Mouse (Mus musculus): Measurements from ENCODE around the gene Gm21954. TPM values are rescaled to one million over a fixed set of nuclear protein-coding genes. Genes with fewer than 3 reads are reported as not detected.

Gene Gm21954
- not detected in 2 replicates for total RNA-seq (2015; ENCODE audit: low replicate concordance)
- not detected in 2 replicates for total RNA-seq (2017; ENCODE audit: low replicate concordance)

DNA sequence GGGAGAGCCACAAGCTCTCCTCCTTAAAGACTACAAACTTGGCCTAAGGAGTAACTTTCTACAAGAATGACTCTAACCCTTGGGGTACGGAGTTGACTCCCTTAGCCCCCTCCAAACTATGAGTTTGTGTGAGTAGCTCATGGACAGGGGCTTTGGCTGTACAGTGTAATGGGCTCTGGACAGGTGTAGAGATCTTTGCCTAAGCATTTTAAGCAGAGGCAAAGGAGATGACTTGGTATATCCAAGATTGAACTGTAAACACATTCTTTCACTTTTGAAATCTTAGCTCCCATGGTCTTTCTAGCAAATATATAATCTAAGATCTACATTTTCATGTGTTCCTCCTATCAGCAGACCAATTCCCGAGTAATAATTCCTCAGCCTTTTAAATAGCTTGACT is at the start of gene Gm21954:
Gm21954 (minus strand) TSS at position 101 of the 400 bp plus-strand sequence.
- no peak for ATAC-seq (replicated peaks; ENCODE audit: low FRiP score, poor library complexity, severe bottlenecking)

DNA sequence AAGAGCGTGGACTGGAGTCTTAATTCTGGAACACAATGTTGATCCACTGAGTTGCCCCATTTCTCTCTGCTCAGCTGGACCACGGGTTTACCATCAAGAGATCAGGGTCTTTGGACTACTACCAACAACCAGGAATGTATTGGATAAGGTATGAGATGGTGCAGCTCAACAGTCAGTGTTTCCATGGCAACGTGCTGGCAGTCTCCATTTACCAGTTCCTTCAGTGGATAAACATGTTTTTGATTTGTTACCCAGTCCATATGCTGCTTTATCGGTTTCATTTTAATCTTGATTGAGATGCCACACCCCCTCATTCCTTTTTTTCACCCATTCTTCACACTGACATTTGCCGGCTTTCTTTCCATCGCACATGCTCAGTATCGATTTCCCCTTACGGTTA is 49.8 kb upstream of the Gm21954 start:
- ATAC-seq (replicated peaks; ENCODE audit: low FRiP score, poor library complexity, severe bottlenecking): no peak

DNA sequence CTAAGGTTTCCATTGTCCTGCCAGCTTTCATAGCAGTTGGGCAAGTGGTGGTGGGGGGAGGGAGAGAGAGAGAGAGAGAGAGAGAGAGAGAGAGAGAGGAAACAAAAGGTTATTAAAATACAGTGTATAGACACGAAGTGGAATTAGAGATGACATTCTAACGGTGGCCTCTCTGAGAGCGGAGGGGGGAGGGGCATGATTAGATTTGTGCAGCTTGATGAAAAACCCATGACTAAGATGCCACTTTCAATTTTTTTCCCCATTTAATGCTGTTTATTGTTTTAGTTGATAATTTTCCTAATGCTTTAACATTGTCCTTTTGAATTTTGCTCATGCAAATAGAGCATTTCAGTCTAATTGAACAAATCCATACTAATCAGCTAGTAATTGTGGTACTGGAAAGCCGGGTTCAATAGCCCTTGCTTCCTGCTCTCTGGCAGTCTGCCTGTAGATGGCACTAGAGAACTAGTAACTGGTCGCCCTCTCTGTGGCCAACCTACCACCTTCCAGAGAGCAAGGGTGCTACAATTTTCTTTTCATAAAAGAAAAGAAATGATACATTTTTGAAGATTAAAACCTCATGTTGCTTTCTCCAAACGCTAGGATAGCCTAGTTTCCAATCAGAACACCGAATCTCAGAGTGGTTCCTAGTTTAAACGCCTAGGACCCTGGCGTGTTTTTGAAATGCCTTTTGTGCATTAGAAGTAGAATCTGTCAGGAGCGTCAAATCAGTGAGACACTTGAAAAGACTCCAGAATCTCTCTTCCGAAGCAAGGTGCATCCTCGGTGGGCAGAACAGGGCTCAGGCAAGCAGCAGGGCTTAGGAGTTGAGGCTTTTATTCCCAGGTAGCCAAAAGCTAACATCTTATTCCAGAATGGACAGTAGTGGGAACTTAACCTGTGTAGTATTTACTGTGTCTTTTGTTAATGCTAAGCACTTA is 48.5 kb upstream of the Gm21954 start:
- no peak for ATAC-seq (replicated peaks; ENCODE audit: low FRiP score, poor library complexity, severe bottlenecking)

DNA sequence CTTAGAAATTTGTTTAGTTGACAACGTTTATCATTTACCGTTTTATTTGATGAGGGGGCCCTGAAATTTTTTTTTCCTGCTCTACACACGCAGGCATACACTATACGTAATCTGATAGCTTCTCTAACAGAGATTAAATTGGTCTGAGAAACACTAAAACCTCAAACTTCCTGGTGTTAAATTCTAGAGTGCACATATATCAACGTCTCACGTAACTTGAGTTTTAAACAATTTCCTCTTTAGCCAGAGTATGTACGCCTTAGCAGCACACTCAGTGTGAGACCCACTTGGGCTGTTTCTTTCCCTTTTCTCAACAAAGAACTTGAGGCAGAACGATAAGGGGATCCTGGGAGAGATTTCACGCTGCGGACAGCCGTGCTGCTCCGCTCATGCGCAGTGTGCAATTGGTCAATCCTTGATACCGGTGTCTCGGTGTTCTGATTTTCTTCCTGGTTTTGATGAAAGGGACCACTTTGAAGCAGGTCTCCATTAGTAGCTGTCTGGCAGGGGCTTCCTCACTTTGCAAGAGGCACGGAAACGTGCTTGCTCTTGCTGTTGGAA is 45.5 kb upstream of the Gm21954 start:
- no peak for ATAC-seq (replicated peaks; ENCODE audit: low FRiP score, poor library complexity, severe bottlenecking)

DNA sequence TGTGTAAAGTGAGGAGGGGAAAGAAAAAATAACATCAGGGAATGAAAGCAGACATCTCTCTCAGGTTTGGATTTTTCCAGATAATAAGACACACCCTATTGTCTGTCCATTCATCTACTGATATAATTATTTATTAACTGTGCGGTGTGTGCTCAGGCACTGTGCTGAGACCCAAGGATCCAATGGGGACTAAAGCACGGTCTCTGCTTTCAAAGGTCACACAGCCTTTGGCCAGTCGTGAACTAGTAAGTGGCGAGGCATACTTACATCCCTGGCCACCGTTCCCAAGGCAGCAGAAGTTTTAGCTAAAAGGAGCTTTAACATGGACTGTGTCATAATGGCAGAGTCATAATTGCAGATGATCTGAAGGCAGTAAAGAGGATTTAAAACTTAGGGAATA is 44.0 kb upstream of the Gm21954 start:
- no peak for ATAC-seq (replicated peaks; ENCODE audit: low FRiP score, poor library complexity, severe bottlenecking)

DNA sequence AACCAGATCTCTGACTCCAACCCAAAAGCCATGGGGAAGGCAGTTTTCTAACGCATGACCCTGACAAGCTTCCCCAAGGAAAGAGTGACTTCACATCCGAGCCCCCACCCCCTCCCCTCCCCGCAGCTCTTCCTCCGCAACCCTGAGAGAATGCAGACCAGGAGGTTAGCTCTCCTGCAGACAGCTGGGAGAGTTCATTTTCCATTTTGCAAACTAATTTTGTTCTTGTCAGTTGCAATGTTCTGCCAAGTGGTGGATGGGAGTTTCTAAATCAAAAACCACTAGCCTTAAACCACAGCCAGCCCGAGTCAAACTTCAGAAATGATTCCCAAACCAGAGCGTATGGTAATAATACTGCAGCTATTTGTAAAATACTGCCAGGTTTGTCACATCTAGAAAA is 39.6 kb upstream of the Gm21954 start:
- ATAC-seq (replicated peaks; ENCODE audit: low FRiP score, poor library complexity, severe bottlenecking): no peak

DNA sequence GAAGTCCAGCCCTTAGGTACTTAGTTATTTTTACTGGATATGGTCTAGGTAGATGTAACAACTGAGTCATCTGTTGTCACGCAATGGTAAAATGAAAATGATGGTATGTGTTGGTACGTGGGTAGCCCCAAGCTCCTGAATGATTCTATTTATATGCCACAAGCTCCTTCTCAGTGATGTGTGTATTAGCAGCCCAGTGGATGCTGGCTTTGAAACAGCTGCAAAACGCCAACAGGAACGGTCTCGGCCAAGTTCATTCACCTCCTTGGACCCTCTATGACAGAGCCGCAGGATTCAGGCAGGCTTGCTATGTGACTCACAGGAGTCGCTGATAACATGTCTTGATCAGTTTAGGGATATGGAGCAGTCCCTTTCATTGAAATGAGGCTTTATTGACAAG is 38.2 kb upstream of the Gm21954 start:
- ATAC-seq (replicated peaks; ENCODE audit: low FRiP score, poor library complexity, severe bottlenecking): no peak

DNA sequence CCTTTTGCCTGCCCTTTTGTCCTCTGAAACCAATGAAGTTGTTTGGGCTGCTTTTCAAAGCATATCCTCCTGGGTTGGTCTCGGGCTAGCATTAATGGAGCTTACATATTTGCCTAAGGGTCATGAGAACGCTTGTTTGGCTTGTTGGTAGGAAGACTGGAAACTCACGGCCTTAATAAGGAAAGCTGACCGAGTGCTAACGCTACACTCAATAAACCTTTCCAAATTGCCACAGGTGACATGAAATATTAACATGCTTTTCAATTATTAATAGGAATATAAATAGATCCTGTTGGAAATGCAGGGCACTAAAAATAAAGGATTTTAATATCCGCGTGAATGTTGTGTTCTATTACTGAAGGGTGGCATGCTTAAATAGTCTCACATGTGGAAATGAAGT is 27.3 kb upstream of the Gm21954 start:
- ATAC-seq (replicated peaks; ENCODE audit: low FRiP score, poor library complexity, severe bottlenecking): no peak

DNA sequence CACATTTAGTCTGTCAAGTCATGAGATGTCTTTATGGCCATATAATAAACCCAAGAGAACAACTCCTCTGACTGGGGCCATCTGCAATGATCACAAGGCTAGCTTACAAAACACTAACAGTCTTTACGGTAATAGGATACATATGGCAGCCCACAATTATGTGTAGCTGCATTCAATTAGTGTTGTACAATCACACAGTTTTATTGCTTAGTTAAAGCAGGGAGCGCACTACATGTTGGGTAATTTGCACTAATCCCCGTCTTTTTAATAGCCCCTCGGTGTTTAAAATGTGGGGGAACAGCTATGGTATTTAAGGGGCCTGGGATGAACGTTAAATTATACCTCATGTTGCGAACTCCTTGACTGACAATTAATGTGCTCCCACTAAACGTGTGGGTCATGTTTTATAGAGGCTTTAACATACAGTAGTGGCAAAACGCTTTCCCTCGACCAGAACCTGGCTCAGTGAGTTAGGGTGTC is 24.5 kb upstream of the Gm21954 start:
- no peak for ATAC-seq (replicated peaks; ENCODE audit: low FRiP score, poor library complexity, severe bottlenecking)

DNA sequence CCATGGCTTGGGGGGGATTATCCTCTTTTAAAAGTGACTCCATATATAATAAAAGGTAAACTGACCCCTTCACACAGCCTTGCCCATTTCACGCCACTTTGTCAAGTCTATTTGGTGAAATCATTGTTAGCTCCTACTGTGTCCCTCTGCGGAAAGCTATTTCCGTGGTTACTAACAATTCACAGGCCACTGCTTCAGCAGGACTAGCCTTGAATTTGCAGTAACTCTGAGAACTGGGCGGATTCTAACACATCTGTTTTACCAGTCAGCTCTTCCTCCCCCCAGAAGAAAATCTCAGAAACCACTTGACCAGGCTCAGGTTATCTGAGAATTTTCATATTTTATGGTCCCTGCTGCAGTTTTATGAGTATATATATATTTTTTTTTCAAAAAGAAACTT is 23.9 kb upstream of the Gm21954 start:
- ATAC-seq (replicated peaks; ENCODE audit: low FRiP score, poor library complexity, severe bottlenecking): no peak

DNA sequence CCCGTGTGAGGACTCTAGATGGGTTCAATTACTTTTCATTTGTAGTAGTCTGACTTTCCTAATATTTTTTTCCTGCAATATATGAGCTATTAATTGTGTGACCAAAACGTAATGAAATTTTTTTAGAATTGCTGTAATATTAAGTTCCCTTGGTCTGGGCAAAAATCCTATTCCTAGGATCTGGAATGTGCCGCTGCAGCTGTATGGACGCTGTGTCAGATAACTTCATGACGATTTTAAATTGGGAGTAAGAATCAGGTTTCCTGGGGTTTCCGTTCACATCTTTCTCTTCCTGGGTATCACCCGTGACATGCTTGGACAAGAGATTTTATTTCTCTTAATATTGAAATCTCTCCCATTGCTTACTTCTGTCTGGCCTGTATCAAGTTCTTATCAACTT is 23.2 kb upstream of the Gm21954 start:
- ATAC-seq (replicated peaks; ENCODE audit: low FRiP score, poor library complexity, severe bottlenecking): no peak

DNA sequence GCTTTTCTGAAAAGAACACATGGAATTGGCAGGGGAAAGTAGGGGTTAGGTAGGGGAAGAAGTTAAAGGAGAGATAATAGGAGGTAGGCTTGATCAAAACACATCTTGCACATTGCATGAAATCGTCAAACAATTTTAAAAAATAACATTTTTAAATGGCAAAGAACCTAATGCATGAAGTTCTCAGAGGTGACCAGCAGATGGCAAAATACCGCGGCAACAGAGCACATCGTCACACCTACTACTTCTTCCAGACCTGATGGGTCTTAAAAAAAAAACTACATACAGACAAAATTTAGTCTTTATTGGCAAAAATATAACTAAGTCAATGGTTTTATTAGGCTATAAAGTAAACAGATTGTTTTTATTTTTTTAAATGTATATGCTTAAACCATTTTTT is 22.3 kb upstream of the Gm21954 start:
- no peak for ATAC-seq (replicated peaks; ENCODE audit: low FRiP score, poor library complexity, severe bottlenecking)

DNA sequence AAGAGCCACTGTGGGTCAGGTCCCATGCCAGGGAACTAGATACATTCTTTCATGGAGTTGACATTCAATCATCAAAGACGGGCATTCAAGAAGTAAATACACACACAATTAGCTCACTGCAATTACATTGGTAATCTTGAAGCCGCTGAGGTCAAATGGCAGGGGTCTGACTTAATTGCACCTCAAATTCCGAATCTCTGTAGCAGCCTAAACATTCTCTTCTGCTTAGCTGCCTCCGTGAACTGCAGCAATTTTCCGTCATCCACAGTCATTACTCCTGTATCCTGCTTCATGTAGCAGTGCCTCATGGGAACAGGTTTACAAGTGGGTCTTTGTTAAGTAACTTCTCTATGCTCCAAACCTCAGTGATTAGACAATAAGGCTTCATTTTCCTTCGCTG is 20.0 kb upstream of the Gm21954 start:
- no peak for ATAC-seq (replicated peaks; ENCODE audit: low FRiP score, poor library complexity, severe bottlenecking)

DNA sequence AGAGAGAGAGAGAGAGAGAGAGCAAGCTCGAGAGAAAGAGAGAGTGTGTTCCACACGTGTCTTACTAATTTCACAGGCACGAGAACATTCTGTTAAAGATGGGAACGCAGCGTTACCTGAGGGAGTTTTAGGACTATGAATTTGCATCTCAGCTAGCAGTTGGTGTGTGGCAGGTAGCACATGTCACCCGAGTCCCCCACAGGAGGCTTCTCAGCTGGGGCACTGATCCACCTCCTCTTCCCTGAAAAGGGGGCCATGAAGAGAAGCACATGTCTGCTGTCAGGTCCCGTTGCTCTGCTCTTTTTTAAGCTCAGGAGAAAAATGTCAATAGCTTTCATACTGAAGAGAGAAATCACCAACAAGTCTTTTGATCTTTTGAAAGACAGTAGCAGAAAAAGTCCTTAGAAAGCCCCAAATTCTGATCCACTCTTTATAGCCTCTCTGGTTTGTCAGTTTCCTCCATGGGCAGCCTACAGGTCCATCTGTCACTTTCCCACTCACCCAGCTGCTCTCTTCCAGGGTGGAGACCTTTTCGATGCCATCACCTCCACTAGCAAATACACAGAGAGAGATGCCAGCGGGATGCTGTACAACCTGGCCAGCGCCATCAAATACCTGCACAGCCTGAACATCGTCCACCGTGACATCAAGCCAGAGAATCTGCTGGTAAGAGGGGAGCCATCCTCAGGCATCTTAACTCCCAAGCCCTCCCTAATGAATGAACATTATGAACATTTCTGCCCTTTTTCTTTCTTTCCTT is 17.4 kb upstream of the Gm21954 start:
- no peak for ATAC-seq (replicated peaks; ENCODE audit: low FRiP score, poor library complexity, severe bottlenecking)

DNA sequence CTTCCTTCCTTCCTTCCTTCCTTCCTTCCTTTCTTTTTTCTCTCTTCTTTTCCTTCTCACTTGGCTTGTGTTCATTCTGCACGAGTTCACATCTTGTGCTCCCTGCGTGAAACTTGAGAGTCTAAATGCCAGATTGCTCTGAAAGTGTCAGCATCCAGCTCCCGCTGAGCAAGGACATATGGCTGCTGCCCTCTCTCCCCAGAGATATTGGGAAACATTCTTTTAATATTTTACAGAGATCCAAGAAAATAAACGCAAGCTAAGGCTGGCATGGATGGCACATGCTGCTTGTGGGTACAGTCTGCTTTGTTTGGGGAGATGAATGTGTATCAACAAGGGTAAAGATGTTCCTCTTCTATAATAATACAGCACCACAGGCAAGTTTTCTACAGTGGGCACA is 11.3 kb upstream of the Gm21954 start:
- no peak for ATAC-seq (replicated peaks; ENCODE audit: low FRiP score, poor library complexity, severe bottlenecking)

DNA sequence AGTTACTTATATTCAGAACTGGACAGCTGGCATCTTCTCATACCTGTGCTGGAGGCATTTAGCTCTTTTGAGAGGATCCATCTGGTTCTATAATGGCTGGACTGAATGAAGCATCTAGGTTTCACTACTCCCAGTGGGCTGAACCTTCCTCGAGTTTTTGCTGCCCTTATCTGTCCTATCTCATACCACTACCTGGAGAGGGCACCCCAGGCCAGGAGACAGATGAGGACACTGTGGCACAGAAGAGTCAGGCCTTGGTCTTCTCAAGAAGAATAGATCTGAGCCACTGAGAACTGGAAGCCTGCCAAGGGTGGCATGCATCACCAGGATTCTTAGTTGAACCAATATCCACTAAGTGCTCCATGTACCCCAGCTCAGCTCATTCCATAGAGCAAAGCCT is 9.1 kb upstream of the Gm21954 start:
- no peak for ATAC-seq (replicated peaks; ENCODE audit: low FRiP score, poor library complexity, severe bottlenecking)

DNA sequence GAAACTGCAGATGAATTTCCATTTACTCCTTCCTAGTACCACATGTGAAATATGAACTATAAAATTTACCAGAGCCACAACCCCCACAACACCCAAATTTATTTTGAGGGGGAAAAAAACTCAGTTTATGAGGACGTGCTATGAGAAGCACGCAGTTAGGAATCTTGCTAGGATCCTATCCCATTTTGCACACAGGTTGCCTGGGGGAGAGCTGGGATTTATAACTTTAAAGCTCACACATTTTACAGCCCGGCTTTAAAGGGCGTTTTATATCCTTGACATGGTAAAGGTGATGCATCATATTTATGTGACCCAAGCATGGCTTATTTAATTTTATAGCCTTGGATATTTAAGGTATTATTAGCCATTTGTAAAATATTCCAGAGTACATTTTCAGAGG is 7.3 kb upstream of the Gm21954 start:
- no peak for ATAC-seq (replicated peaks; ENCODE audit: low FRiP score, poor library complexity, severe bottlenecking)

DNA sequence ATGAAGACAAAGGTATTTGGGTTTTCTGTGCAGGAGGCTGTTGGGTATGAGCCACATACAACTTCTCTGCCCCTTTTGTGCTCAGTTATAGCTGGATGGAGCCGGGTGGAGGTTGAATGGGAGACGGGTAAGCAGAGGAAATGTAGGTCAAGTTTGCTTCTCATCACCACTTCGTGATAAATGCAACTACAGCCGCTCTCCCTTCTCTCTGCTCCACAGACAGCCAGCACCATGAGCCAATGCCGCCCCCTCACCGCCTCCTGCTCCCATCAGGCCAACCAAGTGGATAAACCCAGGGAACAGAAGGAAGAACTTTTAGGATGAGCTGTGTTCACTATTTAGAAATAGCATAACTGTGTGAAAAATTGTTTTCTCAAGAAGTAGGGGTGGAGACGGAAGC is 4.7 kb upstream of the Gm21954 start:
- no peak for ATAC-seq (replicated peaks; ENCODE audit: low FRiP score, poor library complexity, severe bottlenecking)

DNA sequence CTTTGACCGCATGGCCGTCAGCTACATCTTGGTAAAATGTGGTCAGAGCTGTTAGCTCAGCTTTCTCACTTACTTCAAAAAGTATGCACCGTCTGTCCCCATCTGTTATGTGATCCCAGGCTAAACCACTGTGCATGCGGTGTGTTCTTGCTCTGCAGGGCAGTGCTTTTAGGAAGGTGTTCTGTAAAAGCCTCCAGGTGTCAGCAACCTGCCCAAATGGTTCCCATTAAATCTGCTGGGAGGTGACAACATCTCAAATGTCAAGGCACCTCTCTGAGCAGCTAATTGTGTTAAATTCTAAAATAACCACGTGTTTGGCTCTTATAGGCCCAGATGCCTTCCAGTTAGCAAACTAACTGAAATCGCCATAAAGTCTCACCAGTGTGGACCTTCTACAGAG is 1.1 kb upstream of the Gm21954 start:
- no peak for ATAC-seq (replicated peaks; ENCODE audit: low FRiP score, poor library complexity, severe bottlenecking)

DNA sequence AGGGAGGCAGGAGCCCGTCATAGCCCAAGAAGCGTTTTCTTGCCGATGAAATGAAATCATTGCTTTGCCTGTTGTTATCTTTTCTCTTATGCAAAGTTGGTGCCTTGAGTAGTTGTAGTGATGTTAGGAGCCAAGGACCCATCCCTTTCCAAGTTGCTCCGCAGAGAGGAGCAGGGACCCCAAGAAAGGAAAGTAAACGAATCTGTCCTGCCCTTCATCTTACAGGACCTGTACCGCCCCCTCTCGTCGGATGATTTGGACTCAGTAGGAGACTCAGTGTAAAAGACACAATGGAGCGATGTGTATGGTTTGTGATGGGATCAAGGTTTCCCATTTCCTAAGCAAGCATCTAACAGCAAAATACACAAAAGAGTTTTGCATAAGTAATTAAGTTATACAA is 5.7 kb downstream of the Gm21954 start:
- ATAC-seq (replicated peaks; ENCODE audit: low FRiP score, poor library complexity, severe bottlenecking): no peak

DNA sequence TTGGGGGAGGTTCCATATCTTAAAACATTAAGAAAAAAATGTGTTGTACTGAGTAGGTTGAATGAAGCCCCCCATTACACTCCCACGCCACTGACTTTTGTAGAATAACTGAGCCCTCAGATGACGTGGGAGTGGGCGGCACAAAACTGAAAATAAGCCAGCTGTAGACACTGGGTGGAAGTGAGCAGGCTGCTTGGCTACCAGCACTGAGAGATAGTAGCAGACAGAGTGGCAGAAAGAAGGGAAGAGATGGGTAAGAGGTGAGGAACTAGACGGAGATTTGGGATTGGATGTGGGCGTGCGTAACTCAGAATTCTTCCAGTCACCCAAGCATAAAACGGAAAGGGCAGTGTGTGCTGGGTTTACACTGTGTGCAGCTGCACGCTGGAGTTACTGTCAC is 6.2 kb downstream of the Gm21954 start:
- ATAC-seq (replicated peaks; ENCODE audit: low FRiP score, poor library complexity, severe bottlenecking): no peak

All from erythroblast, adult 5-6 weeks (primary cell).